Mouse (Mus musculus): ENCODE data around the gene Cdc14b.
"Not testable (repeated sequence)": the region's sequence is repeated elsewhere in the genome, so short reads cannot be mapped to it uniquely, and the experiment has no call there.

Cdc14b gene

GRCm38 (mm10) chr13:64273891-64274844, 922 bp downstream of the Cdc14b start:
- DNase-seq (ENCODE audit: low spot score) = no peak

- no peak for DNase-seq (ENCODE audit: low spot score)
These were observed 1.7 kb downstream of the Cdc14b start for GRCm38 (mm10) chr13:64273352-64273751.

GRCm38 (mm10) chr13:64268384-64268783, 6.7 kb downstream of the Cdc14b start:
- no peak for DNase-seq (ENCODE audit: low spot score)

GRCm38 (mm10) chr13:64267151-64267550, 7.9 kb downstream of the Cdc14b start:
- no peak for DNase-seq (ENCODE audit: low spot score)

- DNase-seq (ENCODE audit: low spot score) = no peak
These were observed 10.5 kb downstream of the Cdc14b start for GRCm38 (mm10) chr13:64264586-64264985.

- DNase-seq (ENCODE audit: low spot score) = no peak
These were observed 15.2 kb downstream of the Cdc14b start for GRCm38 (mm10) chr13:64259903-64260302.

GRCm38 (mm10) chr13:64258516-64258821, 16.6 kb downstream of the Cdc14b start:
- no peak for DNase-seq (ENCODE audit: low spot score)

GRCm38 (mm10) chr13:64257814-64258515, 17.1 kb downstream of the Cdc14b start:
- no peak for DNase-seq (ENCODE audit: low spot score)

GRCm38 (mm10) chr13:64257010-64257813, 17.9 kb downstream of the Cdc14b start:
- DNase-seq (ENCODE audit: low spot score) = no peak

GRCm38 (mm10) chr13:64254185-64254584, 20.9 kb downstream of the Cdc14b start:
- DNase-seq (ENCODE audit: low spot score) = not testable (repeated sequence)

- DNase-seq (ENCODE audit: low spot score) = no peak
These were observed 21.4 kb downstream of the Cdc14b start for GRCm38 (mm10) chr13:64253697-64254096.

- DNase-seq (ENCODE audit: low spot score) = peak; percentile 31
These were observed 22.9 kb downstream of the Cdc14b start for GRCm38 (mm10) chr13:64252147-64252546.

- DNase-seq (ENCODE audit: low spot score) = peak; percentile 30
These were observed 24.7 kb downstream of the Cdc14b start for GRCm38 (mm10) chr13:64250363-64250762.

GRCm38 (mm10) chr13:64248775-64249524, 26.1 kb downstream of the Cdc14b start:
- peak; percentile 74 for DNase-seq (ENCODE audit: low spot score)

GRCm38 (mm10) chr13:64248161-64248774, 26.8 kb downstream of the Cdc14b start:
- DNase-seq (ENCODE audit: low spot score) = peak; percentile 63

GRCm38 (mm10) chr13:64246106-64246505, 29.0 kb downstream of the Cdc14b start:
- no peak for DNase-seq (ENCODE audit: low spot score)

- DNase-seq (ENCODE audit: low spot score) = no peak
These were observed 30.3 kb downstream of the Cdc14b start for GRCm38 (mm10) chr13:64244685-64245261.

- no peak for DNase-seq (ENCODE audit: low spot score)
These were observed 32.4 kb downstream of the Cdc14b start for GRCm38 (mm10) chr13:64242721-64243120.

GRCm38 (mm10) chr13:64240626-64241025, 34.5 kb downstream of the Cdc14b start:
- DNase-seq (ENCODE audit: low spot score) = no peak

GRCm38 (mm10) chr13:64237681-64238157, 37.4 kb downstream of the Cdc14b start:
- DNase-seq (ENCODE audit: low spot score) = no peak
